Mouse (Mus musculus): ENCODE results near the gene Speer4f1.

- no peak for TF ChIP-seq CTCF (IDR thresholded peaks at IDR 0.05; ENCODE audit: borderline replicate concordance, control insufficient read depth, extremely low read depth, insufficient read depth, low read length, poor library complexity)
- TF ChIP-seq POLR2A (IDR thresholded peaks at IDR 0.05; ENCODE audit: control insufficient read depth, extremely low read depth, insufficient read depth, low read length, poor library complexity) = no peak
Observed at GRCm38 (mm10) chr5:17499873-17500329, 24.0 kb downstream of the Speer4f1 start.

All from thymus, adult 2 months (tissue).